Mouse (Mus musculus): ENCODE measurements at regions not wholly inside any gene's neighbourhood (a gene's known extent, or its start where the extent isn't known, plus 50 kb on each side); places are given as distances from the start of the nearest gene placed in this dataset.
"Not testable (repeated sequence)": the region's sequence is repeated elsewhere in the genome, so short reads cannot be mapped to it uniquely, and the experiment has no call there.

- not testable (repeated sequence) for TF ChIP-seq FLI1 (IDR thresholded peaks at IDR 0.05; ENCODE audit: low read length); GATA1 (IDR thresholded peaks at IDR 0.05; ENCODE audit: borderline replicate concordance, low read length)
Measured at GRCm38 (mm10) chr8:15623602-15624392, 577.9 kb upstream of the BB014433 start.
